Mouse (Mus musculus): ENCODE results near the gene Gm3542. TPM values are rescaled to one million over a fixed set of nuclear protein-coding genes. Genes with fewer than 3 reads are reported as not detected.
"Not testable (repeated sequence)": the region's sequence is repeated elsewhere in the genome, so short reads cannot be mapped to it uniquely, and the experiment has no call there.

Gene Gm3542
- not detected in 2 replicates for polyA plus RNA-seq (2014; fragmentation: Nextera tagmentation; extraction: Ambion mirVana)

GRCm38 (mm10) chr14:5334828-5335227 lies at the start of gene Gm3542:
TSS of gene Gm3542 (minus strand) at chr14:5334928.
- not testable (repeated sequence) for H3K9ac ChIP-seq (ENCODE audit: low read depth, low read length); H3K27ac ChIP-seq (ENCODE audit: low read depth, low read length); H3K4me3 ChIP-seq (ENCODE audit: low read depth, low read length); H3K27me3 ChIP-seq (replicated peaks; ENCODE audit: control insufficient read depth, insufficient read depth, low read length); H3K9me3 ChIP-seq (ENCODE audit: control insufficient read depth, low read length); DNase-seq (ENCODE audit: low spot score); ATAC-seq (replicated peaks; ENCODE audit: low FRiP score); H3K4me1 ChIP-seq (replicated peaks; ENCODE audit: control insufficient read depth, insufficient read depth, low read length); H3K4me2 ChIP-seq; H3K36me3 ChIP-seq (ENCODE audit: control insufficient read depth, insufficient read depth, low read length)
- no CpG with 5 or more reads among the region's 2 CpGs for WGBS

Other genes with a start within 250 kb of the Gm3542 start
- not detected in 2 replicates for gene Gm8279, start 203.4 kb downstream of the Gm3542 start, polyA plus RNA-seq (2014; fragmentation: Nextera tagmentation; extraction: Ambion mirVana)
- not detected in 2 replicates for gene Gm3317, start 170.4 kb downstream of the Gm3542 start, polyA plus RNA-seq (2014; fragmentation: Nextera tagmentation; extraction: Ambion mirVana)
- gene Gm8271, start 149.1 kb downstream of the Gm3542 start, polyA plus RNA-seq (2014; fragmentation: Nextera tagmentation; extraction: Ambion mirVana): not detected in 2 replicates
- gene Gm3526, start 74.3 kb downstream of the Gm3542 start, polyA plus RNA-seq (2014; fragmentation: Nextera tagmentation; extraction: Ambion mirVana): not detected in 2 replicates
- gene Gm3500, start 54.1 kb upstream of the Gm3542 start, polyA plus RNA-seq (2014; fragmentation: Nextera tagmentation; extraction: Ambion mirVana): 0.09 TPM in 1 of 2 replicates, not detected in the other
- gene Gm3194, start 120.5 kb upstream of the Gm3542 start, polyA plus RNA-seq (2014; fragmentation: Nextera tagmentation; extraction: Ambion mirVana): 0.21 TPM in 1 of 2 replicates, not detected in the other
- gene Gm8246, start 142.9 kb upstream of the Gm3542 start, polyA plus RNA-seq (2014; fragmentation: Nextera tagmentation; extraction: Ambion mirVana): not detected in 2 replicates
- gene Gm3187, start 149.3 kb upstream of the Gm3542 start, polyA plus RNA-seq (2014; fragmentation: Nextera tagmentation; extraction: Ambion mirVana): not detected in 2 replicates
- gene Gm3488, start 166.7 kb upstream of the Gm3542 start, polyA plus RNA-seq (2014; fragmentation: Nextera tagmentation; extraction: Ambion mirVana): 0.16 and 0.18 TPM in 2 replicates
- not detected in 2 replicates for gene Gm3532, start 203.6 kb upstream of the Gm3542 start, polyA plus RNA-seq (2014; fragmentation: Nextera tagmentation; extraction: Ambion mirVana)

Data from liver, embryonic 11.5 days (tissue).